Mouse (Mus musculus) kidney, adult 2 months (tissue): ENCODE measurements around the gene Rap1gap2.

Experiments
- CTCF ChIP-seq: fragments of 200-500 bp; conservative IDR thresholded peaks from 2 replicates; pipeline ENCODE4 v1.5.1; 2011; ENCODE audit warnings: low read depth, mild to moderate bottlenecking, control low read depth, low read length, moderate library complexity, mixed read lengths; ENCODE audit not compliant: insufficient read depth, insufficient read length
- POLR2A ChIP-seq: fragments of 200-500 bp; IDR thresholded peaks from one replicate; pipeline ENCODE4 v1.6.1; 2011; ENCODE audit warnings: low read depth, low read length, control low read depth

GRCm38 (mm10) chr11:74531725-74532124 lies 79.0 kb downstream of the Rap1gap2 start:
- TF ChIP-seq CTCF (no peak), POLR2A (no peak)
